In genomic region chr5:92905146-92905545, GRCm38 (mm10) we compare ENCODE assay signal across 10 mouse cellular contexts.
DNase-seq lines count a peak whose midpoint lies in the region; ATAC-seq and TF ChIP-seq lines count a peak whose summit lies in the region.
"Had no signal": no experiment of that assay in that cellular context is flagged by ENCODE, and none has a peak within 500 bp of the region (broad histone marks: within the 10 kb centered on the region; RNA-seq: fewer than 3 reads in every experiment).

No protein-coding gene starts in this region.

- no peak overlapping the region for H3K4me3 ChIP-seq in lung, embryonic 15.5 days
- H3K4me3 ChIP-seq in hindbrain, embryonic 10.5 days, result peak overlapping the region; percentile 24
- no peak overlapping the region for H3K4me3 ChIP-seq in limb, embryonic 11.5 days (ENCODE audit: low read depth, low read length)
- H3K4me3 ChIP-seq in olfactory bulb, adult 2 months (ENCODE audit: insufficient read depth, low read depth, low read length), result no peak overlapping the region
- H3K4me3 ChIP-seq: erythroblast, embryonic 14.5 days had no signal

- 50% methylated on average over 9 of the region's 9 CpGs for WGBS in lung, embryonic 15.5 days
- 33% methylated on average over 9 of the region's 9 CpGs for WGBS in hindbrain, embryonic 10.5 days
- 64% methylated on average over 9 of the region's 9 CpGs for WGBS in limb, embryonic 11.5 days
- 52% methylated on average over 9 of the region's 9 CpGs for WGBS in olfactory bulb, adult 2 months

- no peak for TF ChIP-seq CTCF in olfactory bulb, adult 2 months (IDR thresholded peaks at IDR 0.05; ENCODE audit: insufficient read depth, low read depth, low read length)

- no peaks in the 10 kb centered on the region for H3K36me3 ChIP-seq in lung, embryonic 15.5 days
- peaks cover 26% of the 10 kb centered on the region for H3K36me3 ChIP-seq in hindbrain, embryonic 10.5 days
- no peaks in the 10 kb centered on the region for H3K36me3 ChIP-seq in limb, embryonic 11.5 days (ENCODE audit: control insufficient read depth, insufficient read depth, low read length)
- H3K36me3 ChIP-seq: G1E had no signal

- no peak overlapping the region for H3K4me2 ChIP-seq in lung, embryonic 15.5 days
- H3K4me2 ChIP-seq in limb, embryonic 11.5 days (ENCODE audit: low read depth, severe bottlenecking), result no peak overlapping the region

- H3K9ac ChIP-seq in lung, embryonic 15.5 days, result no peak overlapping the region
- 0 out of 2 replicates have a peak overlapping the region, but pooled peaks have one; percentile 27 for H3K9ac ChIP-seq in limb, embryonic 11.5 days (ENCODE audit: low read length)

- H3K27ac ChIP-seq in lung, embryonic 15.5 days, result peak overlapping the region; percentile 49
- H3K27ac ChIP-seq in hindbrain, embryonic 10.5 days, result peak overlapping the region; percentile 88
- H3K27ac ChIP-seq in limb, embryonic 11.5 days (replicated peaks; ENCODE audit: low read depth, low read length), result peak overlapping the region; percentile 56
- H3K27ac ChIP-seq in olfactory bulb, adult 2 months (ENCODE audit: insufficient read depth, low read depth, low read length), result peak overlapping the region; percentile 17; the same call in 1 of the 2 replicates

- H3K4me1 ChIP-seq in lung, embryonic 15.5 days, result peaks cover 18% of the 10 kb centered on the region
- peaks cover 56% of the 10 kb centered on the region for H3K4me1 ChIP-seq in hindbrain, embryonic 10.5 days (replicated peaks)
- peaks cover 14% of the 10 kb centered on the region for H3K4me1 ChIP-seq in limb, embryonic 11.5 days (ENCODE audit: control insufficient read depth, insufficient read depth, low read length)
- peaks cover 16% of the 10 kb centered on the region for H3K4me1 ChIP-seq in olfactory bulb, adult 2 months (ENCODE audit: control insufficient read depth, insufficient read depth, low read length)

- no peaks in the 10 kb centered on the region for H3K9me3 ChIP-seq in lung, embryonic 15.5 days
- H3K9me3 ChIP-seq in hindbrain, embryonic 10.5 days, result peaks cover 16% of the 10 kb centered on the region
- no peaks in the 10 kb centered on the region; the same call in 1 of the 2 replicates for H3K9me3 ChIP-seq in limb, embryonic 11.5 days (ENCODE audit: control insufficient read depth, low read length)

- no peak for TF ChIP-seq POLR2A in olfactory bulb, adult 2 months (IDR thresholded peaks at IDR 0.05; ENCODE audit: insufficient read depth, low read depth, low read length)

- ATAC-seq in lung, embryonic 15.5 days (ENCODE audit: borderline replicate concordance, extremely low read depth, low FRiP score, low TSS enrichment), result no peak
- no peak; the same call in 1 of the 2 replicates for ATAC-seq in limb, embryonic 11.5 days (ENCODE audit: insufficient number of reproducible peaks, low FRiP score, low TSS enrichment, low read depth)

- DNase-seq in lung, postnatal 14 days, result no peak
- no peak for DNase-seq in hindbrain, embryonic 10.5 days (ENCODE audit: low spot score)
- DNase-seq in limb, embryonic 11.5 days (ENCODE audit: low spot score), result no peak
- no peak for DNase-seq in adrenal gland, adult 8-10 months
- DNase-seq in embryo, embryonic 10.5 days (ENCODE audit: low spot score), result no peak
- DNase-seq: cerebellum, adult 11-12 months had no signal

- H3K27me3 ChIP-seq in lung, embryonic 15.5 days, result no peaks in the 10 kb centered on the region
- no peaks in the 10 kb centered on the region for H3K27me3 ChIP-seq in hindbrain, embryonic 10.5 days (ENCODE audit: insufficient read depth, poor library complexity, severe bottlenecking)
- H3K27me3 ChIP-seq in limb, embryonic 11.5 days (ENCODE audit: control insufficient read depth, insufficient read depth, low read length), result no peaks in the 10 kb centered on the region

Comparison
In these comparisons a context has a peak if more than half of its experiments do, and no peak if none do; other contexts are left out.
1. H3K27ac ChIP-seq: peak in every context shown above with its lines; median percentile 88 in hindbrain, embryonic 10.5 days; 56 in limb, embryonic 11.5 days; 49 in lung, embryonic 15.5 days; 17 in olfactory bulb, adult 2 months.